Mouse (Mus musculus): Measurements from ENCODE around the gene Gm20721. TPM values are rescaled to one million over a fixed set of nuclear protein-coding genes. Genes with fewer than 3 reads are reported as not detected.

Gm20721 gene
- polyA plus RNA-seq, 1 experiment: 0.26 TPM

Other genes with a start within 250 kb of the Gm20721 start
- 69.5 and 85.8 TPM in 2 replicates for gene Npepl1, start 236.4 kb downstream of the Gm20721 start, polyA plus RNA-seq (2012; rRNA removed)
- gene Gnas, start 62.4 kb downstream of the Gm20721 start, polyA plus RNA-seq (2012; rRNA removed): 546 and 581 TPM in 2 replicates
- 60.5 and 65.4 TPM in 2 replicates for gene Nelfcd, start 69.1 kb upstream of the Gm20721 start, polyA plus RNA-seq (2012; rRNA removed)
- 258 and 346 TPM in 2 replicates for gene Ctsz, start 92.3 kb upstream of the Gm20721 start, polyA plus RNA-seq (2012; rRNA removed)
- 0.05 and 0.12 TPM in 2 replicates for gene Tubb1, start 104.0 kb upstream of the Gm20721 start, polyA plus RNA-seq (2012; rRNA removed)
- gene Atp5e, start 117.4 kb upstream of the Gm20721 start, polyA plus RNA-seq (2012; rRNA removed): 453 and 486 TPM in 2 replicates
- 72.0 and 85.7 TPM in 2 replicates for gene Prelid3b, start 126.4 kb upstream of the Gm20721 start, polyA plus RNA-seq (2012; rRNA removed)